Mouse (Mus musculus): ENCODE measurements around the gene Setd1a.

Gene Setd1a

GRCm38 (mm10) chr7:127799738-127800137, 23.3 kb downstream of the Setd1a start:
- no peak for DNase-seq (ENCODE audit: low read depth, low spot score)

- DNase-seq (ENCODE audit: low read depth, low spot score): peak; percentile 92
These were observed 24.1 kb downstream of the Setd1a start, which contains the start of gene Hsd3b7 for GRCm38 (mm10) chr7:127800435-127801009. Gene Hsd3b7, plus strand, starts transcription at chr7:127800604.

- no peak for DNase-seq (ENCODE audit: low read depth, low spot score)
These were observed 24.6 kb downstream of the Setd1a start for GRCm38 (mm10) chr7:127801010-127801621.

- no peak for DNase-seq (ENCODE audit: low read depth, low spot score)
These were observed 25.8 kb downstream of the Setd1a start for GRCm38 (mm10) chr7:127802313-127802712.

- DNase-seq (ENCODE audit: low read depth, low spot score): no peak
These were observed 32.4 kb downstream of the Setd1a start for GRCm38 (mm10) chr7:127808821-127809220.

GRCm38 (mm10) chr7:127809846-127810245, 33.4 kb downstream of the Setd1a start:
- no peak for DNase-seq (ENCODE audit: low read depth, low spot score)

GRCm38 (mm10) chr7:127810650-127811049, 34.2 kb downstream of the Setd1a start:
- no peak for DNase-seq (ENCODE audit: low read depth, low spot score)

- DNase-seq (ENCODE audit: low read depth, low spot score): no peak
These were observed 34.8 kb downstream of the Setd1a start for GRCm38 (mm10) chr7:127811240-127811639.

GRCm38 (mm10) chr7:127812292-127812691, 35.8 kb downstream of the Setd1a start:
- no peak for DNase-seq (ENCODE audit: low read depth, low spot score)

- DNase-seq (ENCODE audit: low read depth, low spot score): no peak
These were observed 37.4 kb downstream of the Setd1a start for GRCm38 (mm10) chr7:127813821-127814220.

- no peak for DNase-seq (ENCODE audit: low read depth, low spot score)
These were observed 37.9 kb downstream of the Setd1a start for GRCm38 (mm10) chr7:127814241-127814921.

- DNase-seq (ENCODE audit: low read depth, low spot score): no peak
These were observed 38.7 kb downstream of the Setd1a start for GRCm38 (mm10) chr7:127815116-127815665.

- no peak for DNase-seq (ENCODE audit: low read depth, low spot score)
These were observed 39.7 kb downstream of the Setd1a start for GRCm38 (mm10) chr7:127815954-127816821.

GRCm38 (mm10) chr7:127817053-127817452, 40.6 kb downstream of the Setd1a start:
- DNase-seq (ENCODE audit: low read depth, low spot score): no peak

GRCm38 (mm10) chr7:127817776-127818175, 41.3 kb downstream of the Setd1a start:
- no peak for DNase-seq (ENCODE audit: low read depth, low spot score)

- no peak for DNase-seq (ENCODE audit: low read depth, low spot score)
These were observed 44.5 kb downstream of the Setd1a start for GRCm38 (mm10) chr7:127820836-127821509.

- DNase-seq (ENCODE audit: low read depth, low spot score): no peak
These were observed 46.0 kb downstream of the Setd1a start for GRCm38 (mm10) chr7:127822494-127822893.

GRCm38 (mm10) chr7:127823236-127824171, 47.0 kb downstream of the Setd1a start:
- DNase-seq (ENCODE audit: low read depth, low spot score): no peak

- peak; percentile 31 for DNase-seq (ENCODE audit: low read depth, low spot score)
These were observed 47.9 kb downstream of the Setd1a start, which contains the start of the genes Stx4a and Stx1b for GRCm38 (mm10) chr7:127824176-127824871. Gene Stx4a, plus strand, starts transcription at chr7:127824294. Gene Stx1b, minus strand, starts transcription at chr7:127824549.

All from forelimb bud, embryonic 11.5 days (tissue).